Mouse (Mus musculus): Measurements from ENCODE around the gene Nphp3.

The Nphp3 gene

DNA sequence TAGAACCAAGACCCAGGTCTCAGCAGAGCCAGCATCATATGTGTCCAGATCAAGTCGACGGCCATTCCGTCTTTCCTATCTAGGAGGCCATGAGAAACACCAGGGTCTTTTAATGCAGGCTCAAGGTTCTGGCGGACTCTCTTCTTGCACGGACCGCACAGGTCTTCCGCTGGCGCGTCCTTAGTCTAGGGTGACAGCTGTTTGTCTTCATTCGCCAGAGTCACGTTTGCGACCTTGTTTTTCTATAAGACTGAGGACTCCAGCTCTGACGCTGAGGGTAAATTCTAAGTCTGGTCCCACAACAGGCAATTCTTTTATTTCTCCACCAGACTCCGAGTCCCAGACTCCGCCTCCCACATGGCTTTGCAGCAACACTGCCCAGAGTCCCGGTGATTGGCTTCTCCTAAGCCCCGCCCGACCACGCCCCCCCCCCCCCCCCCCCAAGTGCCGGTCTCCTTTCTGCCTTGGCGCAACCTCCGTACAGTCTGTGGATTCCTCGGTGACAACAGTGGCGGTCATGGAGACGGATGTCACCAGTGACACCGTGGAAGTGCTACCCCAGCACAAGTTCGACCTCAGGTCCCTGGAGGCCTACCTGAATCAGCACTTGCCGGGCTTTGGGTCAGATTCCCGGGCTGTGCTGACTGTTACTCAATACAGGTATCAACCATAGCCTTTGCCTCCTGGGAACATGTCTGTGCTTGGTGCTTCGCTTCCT lies 61.1 kb downstream of the Nphp3 start, which contains the start of gene Acad11:
Gene Acad11, plus strand, starts transcription at position 134 of the 718 bp plus-strand sequence.
- peak; percentile 88 for DNase-seq (ENCODE audit: extremely low spot score, low spot score)

DNA sequence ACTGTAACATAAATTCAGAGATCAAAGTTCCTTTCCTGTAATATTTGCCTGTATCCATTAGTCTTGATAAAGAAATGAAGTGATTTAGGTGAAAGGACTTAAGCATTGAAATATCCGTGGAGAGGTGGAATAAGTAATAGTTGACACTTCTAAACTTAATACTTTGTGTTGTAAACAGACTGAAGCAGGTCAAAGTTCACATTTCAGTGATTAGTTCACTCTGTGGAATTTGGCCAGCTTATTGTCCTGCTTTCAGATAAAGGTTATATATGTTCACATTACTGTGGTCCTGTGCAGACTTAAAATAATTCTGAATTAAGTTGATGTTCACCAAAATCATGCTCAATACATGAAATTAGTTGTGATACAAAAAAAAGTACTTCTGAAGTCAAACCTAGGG lies 62.2 kb downstream of the Nphp3 start:
- DNase-seq (ENCODE audit: extremely low spot score, low spot score): no peak

DNA sequence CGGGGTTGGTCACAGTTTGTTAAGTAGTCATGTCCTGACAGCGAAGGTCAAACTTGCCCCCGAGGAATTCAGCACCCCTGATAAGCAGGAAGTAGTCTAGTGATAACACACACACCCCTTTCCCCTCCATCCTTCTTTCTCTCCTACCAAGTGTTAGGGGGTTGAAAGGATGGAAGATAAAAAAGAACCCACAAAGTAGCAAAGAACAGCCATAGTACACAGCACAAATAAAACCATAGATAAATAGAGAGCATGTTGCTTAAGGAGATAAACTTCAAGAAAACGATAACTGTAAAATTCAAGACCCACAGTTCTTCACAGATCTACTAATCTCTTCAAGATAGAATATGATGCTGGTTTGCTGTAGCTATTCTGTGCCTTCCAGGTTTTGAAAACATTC lies 67.9 kb downstream of the Nphp3 start:
- no peak for DNase-seq (ENCODE audit: extremely low spot score, low spot score)

DNA sequence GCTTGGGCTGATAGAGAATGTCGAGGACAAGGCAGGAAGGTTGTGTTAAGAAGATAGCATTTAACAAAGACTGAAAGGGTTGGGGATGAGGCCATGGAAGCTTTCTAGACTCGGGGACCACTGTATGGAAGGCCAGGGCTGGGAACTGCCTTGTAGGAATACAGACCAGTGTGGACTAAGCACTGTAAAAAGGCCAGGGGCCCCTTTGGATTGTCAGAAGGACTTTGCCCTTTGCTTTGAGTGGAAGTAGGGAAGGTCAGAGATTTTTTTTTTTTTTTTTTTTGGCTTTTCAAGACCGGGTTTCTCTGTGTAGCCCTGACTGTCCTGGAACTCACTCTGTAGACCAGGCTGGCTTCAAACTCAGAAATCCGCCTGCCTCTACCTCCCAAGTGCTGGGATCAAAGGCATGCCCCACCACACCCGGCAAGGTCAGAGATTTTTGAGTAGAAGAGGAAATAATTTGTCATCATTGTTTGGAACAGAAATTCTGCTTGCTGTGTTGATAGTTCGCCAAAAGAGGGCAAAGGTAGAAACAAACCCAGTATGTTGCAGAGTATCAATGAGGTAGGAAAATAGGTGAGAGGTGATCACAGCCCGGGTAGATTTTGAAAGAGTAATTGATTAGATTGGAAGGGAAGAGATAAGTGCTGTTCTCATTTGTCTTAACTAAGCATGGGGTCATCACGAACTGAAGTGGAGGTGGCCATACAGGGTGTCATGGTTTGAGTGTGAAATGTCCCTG lies 68.7 kb downstream of the Nphp3 start:
- DNase-seq (ENCODE audit: extremely low spot score, low spot score): no peak

DNA sequence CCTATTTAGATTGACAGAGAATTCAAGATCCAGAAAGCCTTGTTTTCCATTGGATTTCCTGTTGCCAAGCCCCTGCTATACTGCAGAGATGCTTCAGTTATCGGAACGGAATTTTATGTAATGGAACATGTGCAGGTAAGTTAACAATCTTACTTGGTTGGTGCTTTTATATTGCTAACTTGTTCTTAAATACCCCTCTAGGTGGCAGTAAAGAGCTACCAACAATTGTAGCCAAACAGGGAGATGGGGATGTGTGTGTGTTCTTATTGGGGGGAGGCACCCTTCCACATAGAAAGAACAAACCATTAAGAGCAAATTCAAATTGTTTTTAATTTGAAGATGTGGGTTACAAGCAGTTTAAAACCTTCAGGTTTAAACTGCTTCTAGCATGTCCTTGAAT lies 73.5 kb downstream of the Nphp3 start:
- DNase-seq (ENCODE audit: extremely low spot score, low spot score): no peak

DNA sequence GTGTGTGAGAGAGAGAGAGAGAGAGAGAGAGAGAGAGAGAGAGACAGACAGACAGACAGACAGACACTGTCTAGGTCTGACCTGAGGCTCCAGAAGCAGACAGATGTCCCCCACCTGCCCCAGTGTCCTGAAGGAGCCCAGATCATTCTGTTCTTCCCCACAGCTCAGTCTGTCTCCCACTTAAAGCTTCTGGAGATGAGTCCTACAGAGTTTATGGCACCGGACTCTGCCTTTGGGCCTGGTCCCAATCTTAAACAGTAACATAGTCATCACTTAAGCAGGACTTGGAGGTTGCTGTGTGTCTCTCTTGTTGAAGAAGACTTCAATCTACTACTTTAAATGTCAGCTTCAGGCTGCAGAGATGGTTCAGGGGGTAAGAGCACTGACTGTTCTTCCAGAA lies 76.4 kb downstream of the Nphp3 start:
- DNase-seq (ENCODE audit: extremely low spot score, low spot score): no peak

DNA sequence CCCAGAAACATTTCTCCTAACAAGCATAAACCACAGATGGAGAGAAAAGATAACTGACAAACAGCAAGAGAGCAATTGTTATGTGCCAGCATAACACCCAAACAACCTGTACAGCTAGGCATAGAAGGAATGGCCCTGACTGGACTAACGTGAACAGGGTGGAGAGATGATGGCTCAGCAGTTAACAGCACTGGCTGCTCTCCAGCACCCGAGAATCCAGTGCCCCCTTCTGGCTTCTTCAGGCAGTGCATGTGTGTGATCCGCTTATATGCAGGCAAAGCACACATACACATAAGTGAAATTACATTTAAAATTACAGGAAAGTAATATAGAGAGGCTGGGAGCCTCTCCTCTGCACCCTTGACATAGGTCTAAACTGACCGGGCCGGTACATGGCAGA lies 77.0 kb downstream of the Nphp3 start:
- DNase-seq (ENCODE audit: extremely low spot score, low spot score): peak; percentile 64

DNA sequence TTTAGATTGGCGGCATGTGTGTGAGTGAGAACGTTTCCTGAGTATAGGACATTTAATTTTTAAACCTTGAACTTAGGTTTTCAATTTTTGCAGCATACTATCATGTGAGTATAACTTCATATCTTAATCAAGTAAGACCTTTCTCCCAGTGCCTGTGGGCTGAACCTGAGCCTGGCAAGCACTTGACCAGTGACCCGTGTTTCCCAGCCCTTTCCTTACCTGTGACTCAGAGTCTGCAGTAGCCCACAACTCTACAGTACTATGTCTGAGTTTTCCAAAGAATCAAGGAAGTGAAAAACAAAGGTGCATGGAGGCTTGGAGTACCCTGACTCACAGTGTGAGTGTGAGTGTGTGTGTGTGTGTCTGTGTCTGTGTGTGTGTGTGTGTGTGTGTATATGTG lies 77.7 kb downstream of the Nphp3 start:
- DNase-seq (ENCODE audit: extremely low spot score, low spot score): no peak

DNA sequence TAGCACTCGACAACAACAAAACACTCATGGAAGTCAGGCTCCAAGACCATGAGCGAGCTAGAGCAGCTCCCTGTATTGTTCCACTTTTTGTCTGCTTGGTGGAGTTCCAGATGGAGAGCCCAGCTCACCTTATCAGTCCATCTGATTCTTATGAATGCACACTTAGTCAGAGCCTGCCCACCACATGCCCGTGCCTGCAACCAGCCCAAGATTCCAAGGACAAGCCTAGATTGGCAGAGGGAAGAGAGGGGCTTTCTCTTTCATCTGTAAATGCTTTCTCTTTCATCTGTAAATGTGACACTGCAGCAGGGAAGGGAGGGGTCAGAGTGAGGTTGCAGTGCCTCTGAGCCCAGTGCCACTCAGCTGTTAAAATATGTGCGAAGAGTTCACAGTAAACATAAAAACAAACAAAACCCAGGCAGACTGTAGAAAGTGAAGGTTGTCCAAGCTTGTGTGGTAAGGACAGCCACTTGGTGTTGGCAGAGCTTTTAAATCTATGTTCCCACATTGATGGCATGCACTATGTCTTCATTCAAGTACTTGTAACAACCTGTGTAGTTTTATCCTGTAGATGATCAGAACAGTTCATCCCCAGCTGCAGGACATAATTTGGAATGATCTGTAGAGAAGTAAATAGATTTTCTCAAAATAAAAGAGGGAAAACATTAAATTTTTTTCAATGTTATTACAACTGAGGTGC lies 83.5 kb downstream of the Nphp3 start:
- DNase-seq (ENCODE audit: extremely low spot score, low spot score): no peak

DNA sequence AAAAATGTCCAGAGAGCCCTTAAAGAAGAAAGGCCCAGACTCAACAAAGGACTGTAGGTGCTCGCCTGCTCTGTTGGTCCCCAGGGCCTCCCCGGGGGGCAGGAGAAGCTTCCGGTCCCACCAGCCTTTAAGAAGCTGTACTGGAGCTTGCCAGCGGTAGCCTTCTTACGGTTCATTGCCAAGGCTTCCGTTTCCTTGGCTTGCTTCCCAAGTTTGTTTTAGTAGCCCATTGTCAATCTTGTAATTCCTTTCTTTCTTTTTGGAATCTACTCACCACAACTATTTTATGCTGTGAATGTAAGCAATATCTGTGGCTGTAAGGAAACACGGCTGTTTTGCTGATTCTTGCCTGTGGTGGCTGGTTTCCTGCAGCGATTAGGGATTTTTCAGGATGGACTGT lies 86.2 kb downstream of the Nphp3 start:
- DNase-seq (ENCODE audit: extremely low spot score, low spot score): no peak

DNA sequence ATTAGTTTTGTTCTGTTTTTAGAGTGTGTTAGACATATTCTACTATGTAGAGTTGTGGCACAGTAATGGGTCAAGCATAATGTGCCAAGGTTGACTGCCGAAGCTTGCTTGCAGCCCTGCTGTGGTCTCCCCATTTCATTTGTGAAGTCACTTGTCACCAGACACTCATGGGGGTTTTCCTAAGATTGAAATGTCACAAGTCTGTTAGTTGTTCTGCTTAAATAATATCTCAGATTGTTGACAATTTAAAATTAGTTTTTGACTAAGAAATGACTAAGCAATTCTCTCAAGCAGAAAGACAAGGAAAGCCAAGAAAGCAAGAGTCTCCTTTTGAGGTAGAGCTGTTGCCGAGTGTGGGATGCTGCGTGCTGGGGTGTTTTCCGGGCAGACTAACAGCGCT lies 90.6 kb downstream of the Nphp3 start:
- no peak for DNase-seq (ENCODE audit: extremely low spot score, low spot score)

All from neural tube, embryonic 10.5 days (tissue).